Mouse (Mus musculus): ENCODE results near the gene Dkk2.

GRCm38 (mm10) chr3:132037670-132038069 lies 47.4 kb upstream of the Dkk2 start:
- TF ChIP-seq POLR2A (IDR thresholded peaks at IDR 0.05; ENCODE audit: insufficient read length, low read depth), result no peak
- TF ChIP-seq MAX (IDR thresholded peaks at IDR 0.05; ENCODE audit: low read depth), result no peak
